Mouse (Mus musculus): ENCODE measurements around the gene Atrnl1. TPM values are rescaled to one million over a fixed set of nuclear protein-coding genes. Genes with fewer than 3 reads are reported as not detected.
A peak's percentile ranks its signal among the peaks of the same experiment; 100 is the strongest.

Gene Atrnl1
- polyA plus RNA-seq, 1 experiment from 2014 or later, result 4.5 TPM

DNA sequence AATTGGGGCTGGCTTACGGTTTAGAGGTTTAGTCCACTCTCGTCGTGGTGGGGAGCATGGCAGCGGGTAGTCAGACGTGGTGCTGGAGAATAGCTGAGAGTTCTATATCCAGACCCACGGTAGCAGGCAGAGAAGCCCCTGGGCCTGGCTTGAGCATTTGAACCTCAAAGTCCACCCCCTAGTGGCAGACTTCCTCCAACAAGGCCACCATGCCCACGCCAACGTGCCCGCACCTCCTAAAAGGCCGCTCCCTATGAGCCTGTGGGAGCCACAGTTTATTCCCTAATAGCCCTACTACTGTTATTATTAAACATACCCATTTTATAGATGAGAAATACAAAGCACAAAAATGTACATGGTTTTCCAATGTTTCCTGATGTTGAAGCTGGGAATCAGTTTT is 19.2 kb upstream of the Atrnl1 start:
- no peaks in the 10 kb centered on the region for H3K9me3 ChIP-seq (ENCODE audit: low read length)
- no peak for ATAC-seq
- no peaks in the 10 kb centered on the region for H3K4me1 ChIP-seq (ENCODE audit: insufficient read depth, low read depth, low read length)
- TF ChIP-seq EP300 (IDR thresholded peaks at IDR 0.05), result no peak
- TF ChIP-seq CTCF (IDR thresholded peaks at IDR 0.05), result peak; percentile 43
- H3K27me3 ChIP-seq (replicated peaks; ENCODE audit: insufficient read depth, low read length), result no peaks in the 10 kb centered on the region
- no peak for DNase-seq (ENCODE audit: low spot score)
- WGBS, result 84% methylated on average over 10 of the region's 10 CpGs
- H3K9ac ChIP-seq (replicated peaks; ENCODE audit: low read depth), result no peak overlapping the region
- H3K36me3 ChIP-seq (ENCODE audit: insufficient read depth, low read length), result no peaks in the 10 kb centered on the region
- H3K4me3 ChIP-seq (ENCODE audit: low read depth, low read length), result no peak overlapping the region
- H3K27ac ChIP-seq (ENCODE audit: low read length), result no peak overlapping the region
- H3K4me2 ChIP-seq (replicated peaks; ENCODE audit: low read depth, low read length), result no peak overlapping the region

DNA sequence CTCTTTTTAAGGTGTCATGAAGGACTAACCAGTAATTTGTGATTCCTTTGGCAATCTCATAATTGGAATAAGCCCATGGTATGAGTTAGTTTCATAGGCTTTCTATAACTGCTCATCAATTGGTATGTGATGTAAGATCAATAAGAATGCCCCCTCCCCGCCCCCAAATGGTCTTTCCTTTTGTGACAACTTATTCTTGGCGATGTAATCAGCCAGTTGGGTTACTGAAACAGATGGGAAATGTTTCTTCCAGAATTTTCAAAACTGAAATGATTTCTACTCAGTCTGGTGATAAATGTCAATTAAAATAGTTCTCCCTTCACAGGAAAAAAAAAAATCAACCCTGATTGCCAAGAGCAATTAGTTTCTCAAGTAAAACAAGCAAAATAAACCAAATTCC is 18.5 kb upstream of the Atrnl1 start:
- Histone ChIP-seq H3K4me3 (ENCODE audit: low read depth, low read length) (no peak overlapping the region), H3K9ac (replicated peaks; ENCODE audit: low read depth) (no peak overlapping the region), H3K9me3 (ENCODE audit: low read length) (no peaks in the 10 kb centered on the region), H3K4me2 (replicated peaks; ENCODE audit: low read depth, low read length) (no peak overlapping the region), H3K27me3 (replicated peaks; ENCODE audit: insufficient read depth, low read length) (no peaks in the 10 kb centered on the region), H3K27ac (ENCODE audit: low read length) (no peak overlapping the region), H3K36me3 (ENCODE audit: insufficient read depth, low read length) (no peaks in the 10 kb centered on the region), H3K4me1 (ENCODE audit: insufficient read depth, low read depth, low read length) (no peaks in the 10 kb centered on the region)
- WGBS, result 74% methylated on average over 2 of the region's 2 CpGs
- ATAC-seq (no peak), DNase-seq (ENCODE audit: low spot score) (peak; percentile 32)
- TF ChIP-seq CTCF (IDR thresholded peaks at IDR 0.05) (no peak), EP300 (IDR thresholded peaks at IDR 0.05) (no peak)

DNA sequence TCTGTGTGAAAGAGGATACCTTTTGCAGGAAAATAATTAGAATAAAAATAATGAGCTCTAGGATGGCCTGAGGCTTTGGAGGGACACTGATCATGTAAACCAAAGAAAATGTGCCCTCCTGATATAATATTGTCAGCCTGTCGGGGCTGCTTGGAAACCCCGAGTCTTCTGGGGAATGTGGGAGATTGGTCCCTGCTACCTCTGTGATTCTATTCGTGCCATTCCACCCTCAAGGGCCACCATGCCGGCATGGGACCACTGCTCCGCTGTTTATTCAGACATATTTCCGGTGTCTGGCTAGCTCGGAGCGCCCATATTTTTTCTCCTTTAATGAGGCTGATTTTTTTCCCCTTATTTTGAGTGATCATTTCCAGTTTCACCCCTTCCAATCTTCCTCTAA is 11.7 kb upstream of the Atrnl1 start:
- H3K4me2 ChIP-seq (replicated peaks; ENCODE audit: low read depth, low read length), result no peak overlapping the region
- H3K27me3 ChIP-seq (replicated peaks; ENCODE audit: insufficient read depth, low read length), result no peaks in the 10 kb centered on the region
- no peak for TF ChIP-seq CTCF (IDR thresholded peaks at IDR 0.05)
- TF ChIP-seq EP300 (IDR thresholded peaks at IDR 0.05), result no peak
- H3K27ac ChIP-seq (ENCODE audit: low read length), result no peak overlapping the region
- no peak for ATAC-seq
- DNase-seq (ENCODE audit: low spot score), result no peak
- no peaks in the 10 kb centered on the region for H3K36me3 ChIP-seq (ENCODE audit: insufficient read depth, low read length)
- WGBS, result 57% methylated on average over 8 of the region's 8 CpGs
- no peak overlapping the region for H3K9ac ChIP-seq (replicated peaks; ENCODE audit: low read depth)
- no peaks in the 10 kb centered on the region for H3K9me3 ChIP-seq (ENCODE audit: low read length)
- H3K4me1 ChIP-seq (ENCODE audit: insufficient read depth, low read depth, low read length), result peaks cover 3% of the 10 kb centered on the region; the same call in 1 of the 2 replicates
- H3K4me3 ChIP-seq (ENCODE audit: low read depth, low read length), result no peak overlapping the region

DNA sequence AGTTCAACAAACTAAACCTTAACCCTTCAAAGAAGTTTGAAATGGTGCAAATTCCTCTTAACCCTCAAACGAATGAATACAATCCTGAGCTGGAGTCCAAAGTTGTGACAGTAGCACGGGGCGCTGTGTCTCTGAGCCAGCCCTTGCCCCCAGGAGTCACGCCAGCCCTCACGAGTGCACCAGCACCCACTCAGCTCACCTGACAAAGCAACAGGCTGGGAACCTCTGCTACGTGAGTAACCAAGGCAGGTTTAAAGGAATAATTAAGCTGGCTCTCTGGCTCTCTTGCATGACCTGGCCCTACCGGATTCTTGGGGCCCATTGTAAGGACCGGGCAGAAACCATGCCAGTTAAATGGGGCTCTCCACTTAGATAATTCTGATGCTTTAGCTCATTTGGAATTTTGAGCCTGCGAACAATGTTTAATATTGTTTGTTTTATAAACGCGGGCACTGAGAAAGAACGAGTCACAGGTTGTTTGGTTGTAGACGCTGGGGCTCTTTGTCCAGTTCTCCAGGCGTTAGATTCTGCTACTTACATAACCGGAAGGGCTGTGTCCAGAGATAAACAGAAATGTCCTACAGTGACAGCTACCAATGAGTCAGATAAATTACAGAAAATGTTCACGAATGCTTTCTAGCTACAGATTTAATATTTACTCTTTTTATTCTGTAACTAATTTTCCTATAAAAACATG is 10.5 kb upstream of the Atrnl1 start:
- WGBS, result 21% methylated on average over 16 of the region's 16 CpGs
- ATAC-seq, result peak; percentile 80
- no peak overlapping the region; the same call in 1 of the 2 replicates for H3K4me3 ChIP-seq (ENCODE audit: low read depth, low read length)
- H3K27me3 ChIP-seq (replicated peaks; ENCODE audit: insufficient read depth, low read length), result no peaks in the 10 kb centered on the region
- peak overlapping the region; percentile 33; the same call in 1 of the 2 replicates for H3K4me2 ChIP-seq (replicated peaks; ENCODE audit: low read depth, low read length)
- DNase-seq (ENCODE audit: low spot score), result peak; percentile 71
- TF ChIP-seq CTCF (IDR thresholded peaks at IDR 0.05), result no peak
- peak; percentile 77 for TF ChIP-seq EP300 (IDR thresholded peaks at IDR 0.05)
- peak overlapping the region; percentile 72 for H3K27ac ChIP-seq (ENCODE audit: low read length)
- no peak overlapping the region for H3K9ac ChIP-seq (replicated peaks; ENCODE audit: low read depth)
- H3K36me3 ChIP-seq (ENCODE audit: insufficient read depth, low read length), result no peaks in the 10 kb centered on the region
- H3K4me1 ChIP-seq (ENCODE audit: insufficient read depth, low read depth, low read length), result peaks cover 3% of the 10 kb centered on the region; the same call in 1 of the 2 replicates
- no peaks in the 10 kb centered on the region for H3K9me3 ChIP-seq (ENCODE audit: low read length)

DNA sequence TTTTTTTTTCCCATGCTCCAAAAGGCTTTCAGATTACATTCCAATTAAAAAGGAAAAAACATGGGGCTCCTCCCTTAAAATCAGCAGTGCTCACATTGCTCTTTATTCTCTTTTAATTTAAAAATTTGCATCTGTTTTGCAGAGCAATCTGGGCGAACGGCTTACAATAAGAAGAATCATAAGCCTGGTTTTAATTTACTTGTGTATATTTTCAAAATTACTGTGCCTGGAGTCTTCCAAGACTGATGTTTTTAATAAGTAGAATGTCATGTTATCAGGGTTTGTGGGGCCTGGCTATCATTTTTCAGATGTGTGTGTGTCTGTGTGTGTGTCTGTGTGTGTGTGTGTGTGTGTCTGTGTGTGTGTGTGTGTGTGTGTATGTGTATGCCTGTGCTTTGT is 9.9 kb upstream of the Atrnl1 start:
- peaks cover 3% of the 10 kb centered on the region; the same call in 1 of the 2 replicates for H3K4me1 ChIP-seq (ENCODE audit: insufficient read depth, low read depth, low read length)
- H3K4me2 ChIP-seq (replicated peaks; ENCODE audit: low read depth, low read length), result no peak overlapping the region
- TF ChIP-seq EP300 (IDR thresholded peaks at IDR 0.05) (no peak), CTCF (IDR thresholded peaks at IDR 0.05) (no peak)
- no peaks in the 10 kb centered on the region for H3K9me3 ChIP-seq (ENCODE audit: low read length)
- no peaks in the 10 kb centered on the region for H3K36me3 ChIP-seq (ENCODE audit: insufficient read depth, low read length)
- DNase-seq (ENCODE audit: low spot score) (no peak), ATAC-seq (no peak)
- 78% methylated on average over 2 of the region's 2 CpGs for WGBS
- H3K27ac ChIP-seq (ENCODE audit: low read length), result no peak overlapping the region
- no peaks in the 10 kb centered on the region for H3K27me3 ChIP-seq (replicated peaks; ENCODE audit: insufficient read depth, low read length)
- no peak overlapping the region for H3K9ac ChIP-seq (replicated peaks; ENCODE audit: low read depth)
- H3K4me3 ChIP-seq (ENCODE audit: low read depth, low read length), result no peak overlapping the region

DNA sequence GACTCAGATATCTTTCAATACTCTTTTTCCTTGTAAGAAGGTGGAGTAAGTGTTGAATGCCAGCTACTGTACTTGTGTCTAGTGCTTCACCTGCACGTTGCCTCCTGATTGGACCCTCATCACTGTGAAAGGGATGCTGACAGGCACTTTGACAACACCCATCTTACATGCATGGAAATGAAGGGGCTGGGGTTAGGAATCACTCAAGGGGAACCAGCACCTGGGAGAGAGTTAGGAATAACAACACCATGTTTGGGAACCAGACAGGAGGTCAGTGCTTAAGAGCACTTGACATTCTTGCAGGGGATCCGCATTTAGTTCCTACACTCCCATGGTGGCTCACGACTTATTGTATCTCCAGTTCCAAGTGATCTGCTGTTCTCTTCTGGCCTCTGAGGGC is 7.2 kb upstream of the Atrnl1 start:
- ATAC-seq, result no peak
- Histone ChIP-seq H3K9me3 (ENCODE audit: low read length) (no peaks in the 10 kb centered on the region), H3K27ac (ENCODE audit: low read length) (no peak overlapping the region), H3K4me2 (replicated peaks; ENCODE audit: low read depth, low read length) (no peak overlapping the region), H3K4me3 (ENCODE audit: low read depth, low read length) (no peak overlapping the region), H3K4me1 (ENCODE audit: insufficient read depth, low read depth, low read length) (peaks cover 3% of the 10 kb centered on the region; the same call in 1 of the 2 replicates), H3K27me3 (replicated peaks; ENCODE audit: insufficient read depth, low read length) (no peaks in the 10 kb centered on the region), H3K9ac (replicated peaks; ENCODE audit: low read depth) (no peak overlapping the region), H3K36me3 (ENCODE audit: insufficient read depth, low read length) (no peaks in the 10 kb centered on the region)
- 57% methylated on average over 3 of the region's 3 CpGs for WGBS
- DNase-seq (ENCODE audit: low spot score), result no peak
- no peak for TF ChIP-seq EP300 (IDR thresholded peaks at IDR 0.05)
- no peak for TF ChIP-seq CTCF (IDR thresholded peaks at IDR 0.05)
